Mouse (Mus musculus) heart, embryonic 14.5 days (tissue): ENCODE data around the gene Slc35g1. TPM values are rescaled to one million over a fixed set of nuclear protein-coding genes. Genes with fewer than 3 reads are reported as not detected.

Experiments used
- ATAC-seq: fragments of 200-750 bp; cut with Nextera tagmentation; 2 replicates; pipeline ENCODE4 v1.8.0; 2017; ENCODE audit warnings: low read depth, moderate TSS enrichment; ENCODE audit not compliant: insufficient number of reproducible peaks, insufficient read depth, low FRiP score
- H3K27ac ChIP-seq, 2 experiments: fragments of 200-500 bp in 1 of 2; fragments of 300-500 bp in 1 of 2; sonication (generic) in 1 of 2; replicated peaks in 1 of 2; 2 replicates each; pipeline ENCODE4 v1.5.1; 2012 to 2014; ENCODE audit warnings: low read depth in 2 of 2, low read length in 2 of 2, control low read depth in 1 of 2, mild to moderate bottlenecking in 1 of 2, mixed read lengths in 1 of 2; ENCODE audit not compliant: control insufficient read depth in 1 of 2, insufficient read depth in 1 of 2
- H3K27me3 ChIP-seq: fragments of 300-500 bp; sonication (generic); 2 replicates; pipeline ENCODE4 v1.6.1; 2014; ENCODE audit warnings: mild to moderate bottlenecking, low read length, control low read depth; ENCODE audit not compliant: control insufficient read depth, insufficient read depth
- H3K36me3 ChIP-seq: fragments of 300-500 bp; sonication (generic); 2 replicates; pipeline ENCODE4 v1.6.1; 2014; ENCODE audit warnings: mild to moderate bottlenecking, control low read depth, low read length, mixed read lengths; ENCODE audit not compliant: control insufficient read depth, insufficient read depth
- H3K4me1 ChIP-seq, 2 experiments: fragments of 200-500 bp in 1 of 2; fragments of 300-500 bp in 1 of 2; sonication (generic) in 1 of 2; 2 replicates each; pipeline ENCODE4 v1.6.1; 2012 to 2014; ENCODE audit warnings: low read length in 2 of 2, control low read depth in 1 of 2, mixed read lengths in 1 of 2; ENCODE audit not compliant: control insufficient read depth in 2 of 2, insufficient read depth in 2 of 2
- H3K4me2 ChIP-seq: fragments of 300-500 bp; sonication (generic); 2 replicates; pipeline ENCODE4 v1.6.1; 2014; ENCODE audit warnings: mild to moderate bottlenecking, low read length
- H3K4me3 ChIP-seq, 2 experiments: fragments of 200-500 bp in 1 of 2; fragments of 300-500 bp in 1 of 2; sonication (generic) in 1 of 2; 2 replicates each; pipeline ENCODE4 v1.5.1; 2012 to 2014; ENCODE audit warnings: low read length in 2 of 2, mild to moderate bottlenecking in 2 of 2, control low read depth in 1 of 2, low read depth in 1 of 2, moderate library complexity in 1 of 2; ENCODE audit not compliant: control insufficient read depth in 1 of 2, insufficient read depth in 1 of 2
- H3K9ac ChIP-seq: fragments of 300-500 bp; sonication (generic); 2 replicates; pipeline ENCODE4 v1.6.1; 2014; ENCODE audit warnings: mild to moderate bottlenecking, low read length
- H3K9me3 ChIP-seq: fragments of 300-500 bp; sonication (generic); 2 replicates; pipeline ENCODE4 v1.6.1; 2016; ENCODE audit warnings: low read length, control low read depth; ENCODE audit not compliant: control insufficient read depth
- WGBS: fragments of 180-500 bp; shearing (Covaris S2); extraction: QIAGEN DNeasy Blood & Tissue Kit; methylation state at CpG from one replicate; pipeline ENCODE4 v1.1.7; 2014; 5-methylcytosine and 5-hydroxymethylcytosine counted together
- polyA plus RNA-seq: library from polyadenylated mRNA; unstranded; fragments of >200 nt; fragmentation: Nextera tagmentation; extraction: Ambion mirVana; gene quantifications from 2 replicates; pipeline ENCODE4 v1.2.1, GENCODE M21; 2014

Gene Slc35g1
- polyA plus RNA-seq, 1 experiment from 2014 or later = 1.7 TPM

DNA sequence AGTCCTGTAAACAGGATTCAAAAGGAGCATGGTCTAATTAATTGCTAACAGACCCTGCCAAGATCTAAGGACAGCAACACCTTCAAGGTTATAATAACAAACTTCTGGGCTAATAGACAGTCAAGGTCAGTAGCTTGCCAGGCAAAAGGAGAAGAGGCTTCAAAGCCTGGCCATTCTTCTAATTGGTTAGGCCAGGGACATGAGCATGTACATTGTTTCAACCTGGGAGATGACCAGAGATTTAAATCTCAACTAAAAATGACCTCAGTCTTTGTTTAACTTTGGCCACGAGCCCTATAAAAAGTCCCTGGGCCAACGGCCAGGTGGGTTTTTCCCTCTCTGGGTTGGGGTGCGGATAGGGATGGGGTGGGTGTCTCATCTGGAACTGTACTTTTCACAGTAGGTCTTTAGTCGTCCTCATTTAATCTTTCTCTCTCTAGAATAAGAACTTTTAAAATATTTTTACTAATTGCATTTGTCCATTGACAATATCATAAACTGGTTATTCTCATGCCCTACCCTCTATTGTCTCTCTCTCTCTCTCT is 25.0 kb downstream of the Slc35g1 start:
- no peaks in the 10 kb centered on the region for H3K36me3 ChIP-seq
- no peak overlapping the region for H3K9ac ChIP-seq
- no peaks in the 10 kb centered on the region for H3K9me3 ChIP-seq
- no peaks in the 10 kb centered on the region for H3K27me3 ChIP-seq
- no peak overlapping the region for H3K4me2 ChIP-seq
- peaks cover 5 to 8% of the 10 kb centered on the region in 2 experiments for H3K4me1 ChIP-seq
- ATAC-seq = no peak
- 82% methylated on average over 4 of the region's 4 CpGs for WGBS
- H3K27ac ChIP-seq = no peak overlapping the region
- no peak overlapping the region for H3K4me3 ChIP-seq

DNA sequence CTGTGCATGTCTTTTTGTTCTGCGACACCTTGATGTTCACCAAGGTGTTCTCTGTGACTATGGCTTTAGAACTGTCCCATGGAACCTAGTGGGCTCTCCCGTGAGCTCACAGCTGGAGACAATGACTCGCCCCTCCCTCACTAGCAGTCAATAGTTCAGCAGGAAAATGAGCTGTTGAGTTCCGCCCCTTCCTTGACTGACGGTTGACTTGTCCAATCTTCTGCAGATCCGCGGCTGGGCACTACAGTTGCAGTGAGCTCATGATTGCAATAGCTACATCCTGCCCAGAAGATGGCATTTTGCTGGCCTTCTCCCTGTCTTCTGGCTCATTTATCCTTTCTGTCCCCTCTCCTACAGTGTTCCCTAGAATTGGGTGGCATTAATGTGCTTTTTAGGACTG is 25.7 kb downstream of the Slc35g1 start:
- 62% methylated on average over 7 of the region's 7 CpGs for WGBS

DNA sequence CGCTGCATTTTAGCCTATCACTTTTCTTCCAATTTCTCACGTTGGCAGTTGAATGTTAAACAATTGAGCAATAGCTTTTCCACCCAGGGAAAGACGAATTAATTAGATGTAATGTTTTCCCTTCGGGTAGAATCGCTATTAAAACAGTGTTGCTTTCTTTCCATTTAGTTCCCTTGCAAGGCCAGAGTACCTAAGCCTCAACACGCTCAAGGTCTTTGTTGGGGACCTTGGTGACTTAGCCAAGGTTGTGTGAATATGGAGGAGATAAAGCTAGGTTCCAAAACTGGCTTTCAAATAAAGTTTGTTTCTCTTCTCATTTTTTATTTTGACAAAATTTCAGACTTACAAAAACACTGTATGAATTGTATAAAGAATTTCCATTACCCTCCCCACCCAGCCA is 27.1 kb downstream of the Slc35g1 start:
- no peak overlapping the region for H3K27ac ChIP-seq
- H3K9me3 ChIP-seq = no peaks in the 10 kb centered on the region
- no peaks in the 10 kb centered on the region for H3K27me3 ChIP-seq
- H3K4me2 ChIP-seq = no peak overlapping the region
- WGBS = 59% methylated on average over 6 of the region's 6 CpGs
- no peak overlapping the region for H3K4me3 ChIP-seq
- peaks cover 5 to 8% of the 10 kb centered on the region in 2 experiments for H3K4me1 ChIP-seq
- ATAC-seq = no peak
- no peaks in the 10 kb centered on the region for H3K36me3 ChIP-seq
- H3K9ac ChIP-seq = no peak overlapping the region

More for the DNA sequence above, 25.7 kb downstream of the Slc35g1 start:
- H3K9me3 ChIP-seq = no peaks in the 10 kb centered on the region
- no peak for ATAC-seq
- H3K4me3 ChIP-seq = no peak overlapping the region
- no peak overlapping the region for H3K27ac ChIP-seq
- H3K4me1 ChIP-seq = peaks cover 5 to 8% of the 10 kb centered on the region in 2 experiments
- no peak overlapping the region for H3K4me2 ChIP-seq
- H3K27me3 ChIP-seq = no peaks in the 10 kb centered on the region
- H3K36me3 ChIP-seq = no peaks in the 10 kb centered on the region
- H3K9ac ChIP-seq = no peak overlapping the region

DNA sequence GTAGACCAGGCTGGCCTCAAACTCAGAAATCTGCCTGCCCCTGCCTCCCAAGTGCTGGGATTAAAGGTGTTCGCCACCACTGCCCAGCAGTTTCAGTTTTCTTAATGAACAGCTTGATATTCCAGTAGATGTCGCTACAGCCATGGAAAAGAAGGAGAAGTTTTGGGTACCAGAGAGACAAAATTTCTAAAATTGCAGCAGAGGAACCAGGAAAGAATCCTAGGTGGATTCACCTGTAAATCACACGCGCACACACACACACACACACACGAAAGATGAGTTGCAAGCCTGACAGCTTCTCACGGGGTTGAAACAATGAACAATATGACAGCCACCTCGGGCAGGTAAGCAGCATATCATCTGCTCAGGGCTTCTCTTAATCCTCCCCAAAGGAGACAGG is 28.1 kb downstream of the Slc35g1 start:
- WGBS = 33% methylated on average over 7 of the region's 7 CpGs
- Histone ChIP-seq H3K27ac (no peak overlapping the region), H3K27me3 (no peaks in the 10 kb centered on the region), H3K4me1 (peaks cover 3 to 5% of the 10 kb centered on the region in 2 experiments), H3K4me2 (no peak overlapping the region), H3K9me3 (no peaks in the 10 kb centered on the region), H3K4me3 (no peak overlapping the region), H3K36me3 (no peaks in the 10 kb centered on the region), H3K9ac (no peak overlapping the region)
- ATAC-seq = no peak

DNA sequence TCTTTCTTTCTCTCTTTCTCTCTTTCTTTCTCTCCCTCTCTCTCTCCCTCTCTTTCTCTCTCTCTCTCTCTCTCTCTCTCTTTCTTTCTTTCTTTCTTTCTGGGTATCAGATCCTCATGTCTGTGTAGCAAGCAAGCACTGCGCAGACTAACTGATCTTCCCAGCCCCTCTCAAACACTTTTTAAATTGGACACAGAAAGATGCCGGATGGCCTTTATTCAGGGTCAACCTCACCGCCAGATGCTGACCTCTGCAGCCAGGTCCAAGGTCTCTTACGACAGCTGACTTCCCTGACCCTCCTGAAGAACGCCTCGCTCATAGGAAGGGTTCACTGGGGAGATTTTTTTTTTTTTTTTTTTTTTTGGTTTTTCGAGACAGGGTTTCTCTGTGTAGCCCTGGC is 28.8 kb downstream of the Slc35g1 start:
- WGBS = 84% methylated on average over 6 of the region's 7 CpGs

DNA sequence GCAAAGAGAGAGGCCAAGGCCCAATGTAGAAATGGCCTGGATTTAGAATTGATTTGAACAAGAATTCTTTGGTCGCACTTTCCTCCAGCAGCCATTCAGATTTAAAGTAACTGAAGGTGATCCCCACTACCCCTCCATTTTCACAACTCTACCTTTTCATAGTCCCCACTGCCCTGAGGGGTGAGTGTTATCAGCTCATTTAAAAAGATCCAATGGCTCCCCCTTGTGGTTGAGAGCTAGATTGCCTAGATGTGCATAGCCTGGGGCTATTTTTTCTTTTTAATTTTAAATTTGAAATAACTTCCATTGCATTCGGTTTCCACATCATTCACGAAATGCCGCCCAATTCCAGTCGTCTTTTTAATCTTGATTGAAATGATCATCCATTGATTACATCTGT is 33.5 kb downstream of the Slc35g1 start:
- Histone ChIP-seq H3K27me3 (no peaks in the 10 kb centered on the region), H3K9me3 (no peaks in the 10 kb centered on the region), H3K4me1 (peaks cover 1 to 2% of the 10 kb centered on the region in 2 experiments; a peak in 1 of 4 replicates), H3K4me2 (no peak overlapping the region), H3K9ac (no peak overlapping the region), H3K27ac (no peak overlapping the region), H3K4me3 (no peak overlapping the region), H3K36me3 (no peaks in the 10 kb centered on the region)
- ATAC-seq = no peak
- 44% methylated on average over 5 of the region's 5 CpGs for WGBS

More for the DNA sequence above, 28.8 kb downstream of the Slc35g1 start:
- H3K4me1 ChIP-seq = no peaks in the 10 kb centered on the region
- no peak overlapping the region for H3K27ac ChIP-seq
- H3K9ac ChIP-seq = no peak overlapping the region
- H3K9me3 ChIP-seq = no peaks in the 10 kb centered on the region
- H3K27me3 ChIP-seq = no peaks in the 10 kb centered on the region
- H3K36me3 ChIP-seq = no peaks in the 10 kb centered on the region
- no peak overlapping the region for H3K4me2 ChIP-seq
- ATAC-seq = no peak
- no peak overlapping the region for H3K4me3 ChIP-seq

DNA sequence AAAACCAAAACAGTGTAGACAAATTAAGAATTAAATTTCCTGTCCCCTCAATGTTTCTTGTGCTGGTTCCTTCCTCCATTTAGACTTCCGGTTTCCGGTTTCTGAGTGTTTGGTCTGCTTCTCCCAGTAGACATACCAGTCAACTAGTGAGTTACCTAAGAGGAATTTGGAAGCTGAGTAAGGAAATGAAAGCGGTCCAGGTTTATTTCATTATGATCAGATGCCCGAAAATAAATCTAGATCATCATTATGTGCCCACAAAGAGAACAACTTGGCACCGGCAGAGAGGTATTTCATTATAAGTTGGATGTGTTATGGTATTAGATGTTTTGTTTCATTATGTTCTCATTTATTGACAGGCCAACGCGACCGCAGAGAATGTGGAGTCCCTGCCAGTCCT is 34.7 kb downstream of the Slc35g1 start:
- Histone ChIP-seq H3K36me3 (no peaks in the 10 kb centered on the region), H3K9me3 (no peaks in the 10 kb centered on the region), H3K4me3 (no peak overlapping the region), H3K9ac (no peak overlapping the region), H3K27me3 (no peaks in the 10 kb centered on the region), H3K4me2 (no peak overlapping the region), H3K4me1 (peaks cover 9 to 13% of the 10 kb centered on the region in 2 experiments), H3K27ac (no peak overlapping the region)
- 77% methylated on average over 8 of the region's 8 CpGs for WGBS
- ATAC-seq = no peak

DNA sequence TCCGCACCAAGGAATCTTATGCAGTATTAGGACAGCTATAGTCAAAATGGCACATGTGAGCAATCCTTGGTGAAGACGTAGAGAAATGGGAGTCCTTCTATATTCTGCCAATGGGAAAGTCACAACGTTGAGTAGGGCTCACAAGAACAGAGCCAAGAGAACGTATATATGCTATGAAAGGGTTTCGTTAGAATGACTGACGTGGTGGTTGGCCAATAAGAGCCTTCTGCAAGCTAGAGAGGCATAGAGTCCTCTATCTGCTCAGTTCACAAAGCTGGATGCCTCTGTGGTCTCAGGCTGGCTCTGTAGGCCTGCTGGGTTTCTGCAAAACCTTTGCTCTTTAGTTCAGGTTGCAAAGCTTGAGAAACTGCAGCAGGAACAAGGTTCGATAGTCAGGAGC is 35.5 kb downstream of the Slc35g1 start:
- 73% methylated on average over 7 of the region's 7 CpGs for WGBS
- no peaks in the 10 kb centered on the region for H3K36me3 ChIP-seq
- no peak for ATAC-seq
- H3K4me2 ChIP-seq = no peak overlapping the region
- H3K4me3 ChIP-seq = no peak overlapping the region
- H3K9ac ChIP-seq = no peak overlapping the region
- no peaks in the 10 kb centered on the region for H3K27me3 ChIP-seq
- H3K4me1 ChIP-seq = peaks cover 9 to 14% of the 10 kb centered on the region in 2 experiments
- no peaks in the 10 kb centered on the region; the same call in 1 of the 2 replicates for H3K9me3 ChIP-seq
- H3K27ac ChIP-seq = no peak overlapping the region
